Mouse (Mus musculus) heart, adult 2 months (tissue): ENCODE data around the gene Fndc4.

Source experiments
- CTCF ChIP-seq: fragments of 200-600 bp; IDR thresholded peaks from 2 replicates; pipeline ENCODE4 v1.8.1; 2022; ENCODE audit warnings: antibody characterized with exemption, mild to moderate bottlenecking, moderate library complexity
- POLR2A ChIP-seq: fragments of 200-500 bp; IDR thresholded peaks from 2 replicates; pipeline ENCODE4 v1.6.1; 2011; ENCODE audit warnings: mild to moderate bottlenecking, low read depth, low read length, control low read depth; ENCODE audit not compliant: insufficient read depth

GRCm38 (mm10) chr5:31257616-31258015 is 38.3 kb downstream of the Fndc4 start:
- no peak for TF ChIP-seq CTCF
- no peak for TF ChIP-seq POLR2A
